Mouse (Mus musculus) lung, adult 2 months (tissue): ENCODE measurements around the gene Glp2r.

Experiments
- CTCF ChIP-seq: fragments of 200-500 bp; IDR thresholded peaks from 2 replicates; pipeline ENCODE4 v1.5.1; 2011; ENCODE audit warnings: mild to moderate bottlenecking, low read length, control low read depth; ENCODE audit not compliant: insufficient read depth
- POLR2A ChIP-seq: fragments of 200-500 bp; IDR thresholded peaks from 2 replicates; pipeline ENCODE4 v1.6.1; 2011; ENCODE audit warnings: low read depth, mild to moderate bottlenecking, control low read depth, low read length, borderline replicate concordance; ENCODE audit errors: extremely low read depth

GRCm38 (mm10) chr11:67652893-67653255 is 118.1 kb downstream of the Glp2r start:
- no peak for TF ChIP-seq CTCF
- no peak for TF ChIP-seq POLR2A
